Mouse (Mus musculus) hindlimb bud, embryonic 11.5 days (tissue): ENCODE measurements around the gene 1700109H08Rik.
A peak's percentile ranks its signal among the peaks of the same experiment; 100 is the strongest.
"Not testable (repeated sequence)": the region's sequence is repeated elsewhere in the genome, so short reads cannot be mapped to it uniquely, and the experiment has no call there.

Source experiments
- DNase-seq: peaks from one replicate; pipeline ENCODE4 v3.0.0-alpha.2; 2012; ENCODE audit warnings: low read depth, low spot score; ENCODE audit errors: extremely low spot score

1700109H08Rik gene

DNA sequence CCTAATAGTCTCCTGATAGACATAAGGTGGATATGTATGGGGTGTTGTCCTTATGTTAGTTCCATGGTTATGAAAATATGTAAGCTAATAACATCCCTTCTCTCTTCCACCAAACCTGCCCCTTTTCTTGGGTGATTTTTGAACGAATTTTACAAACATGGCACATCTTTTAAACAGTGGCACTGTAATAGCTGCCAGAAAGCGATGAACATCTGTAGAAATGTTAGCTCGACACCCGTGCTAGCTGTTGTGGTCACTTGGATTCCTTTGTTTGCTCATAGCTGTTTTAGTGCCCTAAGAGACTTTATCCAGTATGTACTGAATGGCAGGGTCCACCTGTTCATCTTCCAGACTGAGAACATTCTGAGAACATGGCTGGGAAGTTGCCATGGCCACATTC is at the start of gene 1700109H08Rik:
Gene 1700109H08Rik (plus strand): TSS at position 301 of the 400 bp plus-strand sequence.
- no peak for DNase-seq

DNA sequence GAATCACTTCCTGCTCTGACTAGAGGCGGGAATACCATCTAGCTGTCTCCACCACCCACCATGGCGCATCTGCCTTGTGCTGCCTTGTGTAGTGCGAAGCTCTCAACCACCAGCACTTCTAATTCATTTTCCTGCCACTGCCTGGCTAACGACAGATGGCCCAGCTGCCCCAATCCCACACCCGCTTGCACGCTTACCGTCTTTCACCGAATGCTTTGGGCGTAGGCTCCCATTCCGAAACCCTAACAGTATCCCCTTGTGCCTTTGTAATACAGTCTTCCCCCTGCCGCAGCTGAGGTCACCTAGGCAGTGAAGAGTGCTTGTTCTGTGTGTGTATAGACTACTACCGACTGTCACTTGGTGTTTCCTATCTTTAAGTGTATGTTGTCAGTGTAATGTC is 49.6 kb upstream of the 1700109H08Rik start:
- no peak for DNase-seq

DNA sequence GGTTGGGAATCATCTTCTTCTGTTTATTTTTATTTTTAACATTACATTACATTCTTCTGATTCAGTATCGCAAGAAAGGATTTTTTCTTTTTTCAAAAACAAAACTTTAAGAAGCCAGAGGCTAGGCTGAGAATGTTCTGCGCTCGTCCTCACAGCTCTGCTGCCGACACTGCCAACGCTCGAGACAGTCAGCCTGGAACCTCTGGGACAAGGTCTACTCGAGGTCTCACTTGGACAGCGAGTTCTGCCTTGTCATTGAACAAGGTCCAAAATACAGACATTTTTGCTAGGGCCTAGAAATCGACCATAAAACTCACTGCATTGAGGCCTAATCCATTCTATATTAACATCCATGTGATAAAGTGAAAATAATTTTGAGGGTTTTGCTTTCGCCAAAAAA is 48.5 kb upstream of the 1700109H08Rik start:
- DNase-seq = no peak

DNA sequence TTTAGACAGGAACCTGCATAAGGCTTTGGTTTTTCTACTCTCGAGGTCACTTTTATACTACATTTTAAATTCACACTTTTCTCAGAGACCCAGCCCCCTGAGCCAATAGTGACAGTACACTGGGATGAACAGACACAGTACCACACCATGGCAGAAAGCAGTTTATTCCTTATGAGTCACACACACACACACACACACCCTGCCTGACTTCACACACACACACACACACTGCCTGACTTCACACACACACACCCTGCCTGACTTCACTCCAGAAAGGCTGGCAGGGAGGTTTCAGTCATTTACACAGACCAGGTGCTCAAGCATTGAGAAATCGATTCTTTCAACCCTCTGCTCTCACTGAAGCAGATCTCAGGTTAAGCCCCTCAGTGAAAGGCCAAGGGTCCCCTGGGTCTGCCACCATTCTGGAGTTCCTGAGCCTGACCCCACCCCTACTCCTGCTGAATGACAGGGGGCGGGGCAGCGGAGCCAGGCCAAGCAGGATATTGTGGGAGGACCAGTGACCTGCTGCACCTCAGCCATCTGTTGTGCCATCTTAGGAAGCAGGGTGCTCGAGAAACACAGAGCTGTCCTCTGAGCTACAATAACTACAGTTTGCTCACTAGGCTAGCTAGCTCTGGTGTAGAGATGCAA is 44.2 kb upstream of the 1700109H08Rik start:
- DNase-seq = no peak

DNA sequence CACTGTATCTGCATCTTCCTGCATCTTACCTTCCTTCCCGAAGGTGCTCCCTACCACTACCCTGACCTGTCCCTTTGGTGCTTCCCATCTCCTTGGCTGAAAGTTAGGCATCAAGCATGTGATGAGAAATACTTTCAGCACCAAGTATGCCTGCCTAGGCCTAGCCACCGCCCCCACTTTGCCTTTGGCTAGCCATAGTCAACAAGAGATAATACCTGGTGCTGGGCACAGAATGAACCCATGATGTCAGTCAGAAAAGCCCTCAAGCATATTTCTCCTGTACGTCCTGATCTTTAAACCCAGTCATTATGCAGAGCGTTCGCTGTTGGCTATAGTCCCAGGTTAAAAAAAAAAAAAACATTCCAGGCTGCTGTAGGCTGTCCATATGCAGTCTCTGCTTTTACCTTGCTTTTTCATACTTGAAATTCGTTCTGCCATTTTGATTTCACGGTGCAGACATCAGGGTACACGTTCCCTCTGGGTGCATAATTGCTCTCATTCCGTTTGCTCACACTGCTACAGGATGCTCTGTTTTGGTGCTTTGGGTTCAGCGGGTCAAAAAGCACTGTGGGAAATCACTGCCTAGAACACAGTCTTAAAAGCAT is 41.7 kb upstream of the 1700109H08Rik start:
- no peak for DNase-seq

DNA sequence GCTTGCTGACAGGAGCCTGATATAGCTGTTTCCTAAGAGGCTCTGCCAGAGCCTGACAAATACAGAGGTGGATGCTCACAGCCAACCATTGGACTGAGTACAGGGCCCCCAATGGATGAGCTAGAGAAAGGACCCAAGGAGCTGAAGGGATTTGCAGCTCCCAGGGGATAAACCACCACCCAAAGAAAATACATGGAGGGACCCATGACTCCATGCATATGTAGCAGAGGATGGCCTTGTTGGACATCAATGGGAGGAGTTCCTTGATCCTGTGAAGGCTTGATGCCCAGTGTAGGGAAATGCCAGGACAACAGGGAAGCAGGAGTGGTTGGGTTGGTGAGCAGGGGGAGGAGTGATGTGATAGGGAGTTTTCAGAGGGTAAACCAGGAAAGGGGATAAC is 39.3 kb upstream of the 1700109H08Rik start:
- DNase-seq = not testable (repeated sequence)

DNA sequence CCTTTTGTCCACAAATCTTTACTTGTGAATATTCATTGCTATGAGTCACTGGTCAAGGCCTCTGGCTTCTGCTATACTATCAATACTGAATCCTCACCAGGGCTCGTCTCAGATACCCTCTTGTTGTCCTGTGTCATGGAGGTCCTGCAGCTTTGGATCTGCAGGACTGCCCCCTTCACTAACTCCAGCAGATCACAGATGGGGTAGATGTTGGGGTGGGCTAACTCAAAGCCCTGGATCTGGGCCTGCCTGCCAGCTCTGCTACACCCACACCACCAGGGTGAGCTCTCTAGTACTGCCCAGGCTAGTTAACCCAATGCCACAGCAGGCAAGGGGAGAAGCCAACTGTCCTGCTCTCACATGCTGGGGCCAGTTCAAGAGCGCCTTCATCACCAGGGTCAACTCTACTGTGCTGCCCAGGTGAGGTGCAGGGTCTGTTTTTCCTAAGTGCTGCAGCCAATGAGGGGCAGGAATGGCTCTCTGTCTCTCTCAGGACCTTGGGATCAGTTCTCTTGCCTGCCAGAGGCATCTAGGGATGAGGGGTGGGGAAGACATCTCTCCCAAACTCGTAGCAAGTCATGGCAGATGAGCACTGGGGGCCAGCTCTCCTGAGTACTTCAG is 34.7 kb upstream of the 1700109H08Rik start:
- DNase-seq = no peak

DNA sequence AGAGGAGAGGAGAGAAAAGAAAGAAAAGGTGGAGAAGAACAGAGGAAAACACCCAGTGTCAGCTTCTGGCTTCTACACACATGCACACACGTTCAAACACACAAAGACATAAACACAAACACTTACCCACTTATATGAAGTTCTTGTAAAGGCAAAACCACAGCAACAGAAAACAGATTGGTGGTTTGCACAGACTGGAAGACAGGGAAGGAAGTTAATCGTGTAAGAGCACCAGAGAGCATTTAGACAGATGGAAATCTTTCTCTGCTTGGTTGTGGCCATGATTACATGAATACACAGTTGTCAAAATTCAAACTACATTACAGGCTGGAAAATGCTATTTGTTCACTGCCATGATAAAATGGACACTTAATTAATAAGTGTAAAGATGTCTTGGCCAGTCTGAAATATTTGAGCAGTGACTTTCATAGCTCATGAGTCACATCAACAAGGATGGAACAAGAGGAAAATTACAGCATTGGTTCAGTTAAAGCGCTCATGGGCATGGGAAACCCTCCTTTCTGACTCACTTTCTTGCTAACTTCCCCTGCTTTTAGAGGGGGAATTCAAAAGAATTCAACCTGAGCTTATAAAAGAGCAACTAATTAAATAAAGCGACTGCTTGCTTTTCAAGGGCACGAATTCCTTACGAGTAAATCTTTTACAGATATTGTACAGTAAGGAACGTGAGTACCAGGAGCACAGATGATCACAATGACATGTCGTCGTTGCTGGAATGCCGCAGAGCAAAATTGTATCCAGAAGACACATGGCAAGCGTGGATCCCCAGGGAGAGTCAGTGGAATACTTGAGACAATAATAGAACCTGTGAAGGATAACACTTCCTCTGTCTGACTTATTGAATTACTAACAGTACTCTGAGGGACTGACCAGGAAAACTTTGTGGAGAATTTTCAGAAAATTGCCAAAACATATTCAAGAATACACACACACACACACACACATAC is 32.6 kb upstream of the 1700109H08Rik start:
- DNase-seq = no peak

DNA sequence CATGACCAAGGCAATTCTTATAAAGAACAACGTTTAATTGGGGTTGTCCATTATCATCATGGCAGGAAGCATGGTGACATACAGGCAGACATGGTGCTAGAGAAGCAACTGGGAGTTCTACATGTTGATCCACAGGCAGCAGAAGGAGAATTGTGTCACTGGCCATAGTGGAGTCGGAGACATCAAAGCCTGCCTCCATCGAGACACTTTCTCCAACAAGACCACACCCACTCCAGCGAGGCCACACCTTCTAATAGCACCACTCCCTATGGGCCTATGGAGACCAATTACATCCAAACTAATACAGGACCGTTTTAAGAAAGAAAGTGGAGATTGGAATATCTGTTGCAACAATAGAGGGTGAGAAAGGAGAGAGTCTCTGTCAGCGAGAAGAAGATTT is 29.5 kb upstream of the 1700109H08Rik start:
- no peak for DNase-seq

DNA sequence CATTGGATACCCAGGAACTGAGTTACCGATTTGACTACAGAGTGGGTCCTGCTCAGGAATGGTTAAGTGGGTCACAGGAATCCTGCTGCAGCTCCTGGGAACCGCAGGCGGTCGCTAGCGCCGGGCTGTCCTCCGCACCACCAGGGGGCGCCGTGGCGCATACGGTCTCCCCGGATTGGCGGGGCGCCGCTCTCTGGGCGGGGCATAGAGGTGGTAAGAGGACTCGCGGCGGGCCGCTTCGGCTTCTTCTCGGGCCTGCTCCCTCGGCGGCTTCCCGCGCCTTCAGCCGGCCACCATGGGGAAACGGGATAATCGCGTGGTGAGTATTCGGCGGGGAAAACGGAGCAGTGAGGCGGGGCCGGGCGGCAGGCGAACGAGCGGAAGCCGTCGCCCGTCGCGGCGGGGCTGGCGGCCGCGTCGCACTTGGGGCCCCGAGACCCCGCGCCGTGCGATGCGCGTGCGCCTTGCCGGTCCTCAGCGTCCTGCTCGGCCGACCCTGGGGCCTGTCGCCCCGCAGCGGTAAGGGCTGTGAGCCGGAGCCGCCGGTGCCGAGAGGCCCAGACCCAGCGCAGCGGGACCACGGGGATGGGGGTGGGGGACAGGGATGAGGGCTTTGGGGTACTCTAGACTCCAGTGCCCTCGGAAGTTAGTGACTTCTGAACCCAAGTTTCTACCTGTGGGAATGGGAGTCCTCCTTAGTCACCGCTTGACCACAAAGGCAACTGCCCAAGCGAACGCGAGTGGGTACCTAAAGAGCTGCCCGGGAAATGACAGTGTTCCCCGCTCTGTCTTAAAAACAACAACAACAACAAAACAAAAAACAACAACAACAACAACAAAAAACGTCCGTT is 27.5 kb upstream of the 1700109H08Rik start, which contains the start of gene Fam133b:
Gene Fam133b (plus strand): TSS at position 205 of the 851 bp plus-strand sequence.
- peak; percentile 73 for DNase-seq

DNA sequence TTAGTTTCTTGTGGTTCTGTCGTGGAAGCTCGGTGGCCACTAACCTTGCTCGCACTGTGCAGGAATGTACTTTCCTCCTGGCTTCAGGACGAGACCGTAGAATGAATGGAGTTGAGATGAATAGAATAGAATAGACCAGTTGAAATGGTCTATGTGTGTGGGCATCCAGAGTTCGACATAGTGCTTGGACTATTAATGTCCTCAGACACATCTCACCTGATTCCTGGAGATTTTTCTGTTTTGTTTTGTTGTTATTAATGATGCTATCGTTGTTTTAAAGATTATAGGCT is 26.9 kb upstream of the 1700109H08Rik start:
- DNase-seq = no peak

DNA sequence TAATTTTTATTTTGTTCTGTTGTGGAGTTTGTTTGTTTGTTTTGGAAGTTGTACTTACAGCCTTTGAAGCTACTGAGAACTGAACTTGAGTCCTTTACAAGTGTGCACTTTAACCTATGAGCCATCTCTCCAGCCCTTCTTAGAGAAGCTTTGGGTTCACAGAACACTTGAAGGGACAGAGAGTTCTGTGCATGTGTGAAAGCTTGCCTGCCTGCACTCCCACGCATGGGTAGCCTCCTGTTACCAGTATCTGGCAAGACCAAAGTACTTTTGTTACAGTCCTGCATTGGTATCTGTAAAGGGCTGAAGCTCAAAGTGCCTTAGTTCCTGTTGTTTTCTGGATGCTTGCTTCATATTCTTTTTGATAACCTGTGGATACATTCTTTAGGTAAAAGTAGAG is 25.1 kb upstream of the 1700109H08Rik start:
- DNase-seq = no peak

DNA sequence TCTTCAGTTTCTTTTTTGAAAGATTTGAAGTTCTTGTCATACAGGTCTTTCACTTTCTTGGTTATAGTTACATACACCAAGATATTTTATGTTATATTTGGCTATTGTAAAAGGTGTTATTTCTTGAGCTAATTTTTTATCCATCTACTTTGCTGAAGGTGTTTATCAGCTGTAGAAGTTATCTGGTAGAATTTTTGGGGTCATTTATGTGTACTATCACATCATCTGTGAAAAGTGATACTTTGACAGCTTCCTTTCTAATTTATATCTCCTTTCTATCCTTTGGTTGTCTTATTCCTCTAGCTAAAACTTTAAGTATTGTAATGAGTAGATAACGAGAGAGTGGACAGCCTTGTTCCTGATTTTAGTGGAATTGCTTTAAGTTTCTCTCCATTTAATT is 19.9 kb upstream of the 1700109H08Rik start:
- no peak for DNase-seq

DNA sequence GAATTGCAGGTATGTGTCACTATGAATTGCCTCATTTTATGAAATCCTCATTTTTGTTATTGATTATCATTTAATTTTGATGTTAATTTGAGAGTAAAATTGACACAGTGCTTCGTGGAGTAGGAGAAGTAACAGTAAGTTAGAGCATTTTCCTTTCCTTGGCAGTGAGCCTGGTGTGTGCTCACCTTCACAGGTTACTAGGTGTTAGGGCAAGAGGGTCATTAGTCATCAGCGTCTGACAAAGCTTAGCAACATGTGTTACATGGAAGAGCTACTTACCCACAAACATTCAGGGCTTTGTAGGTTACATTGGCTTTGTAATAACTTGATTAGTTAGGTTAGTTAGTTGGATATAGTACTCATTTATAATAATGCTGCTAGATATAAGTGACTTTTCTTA is 17.2 kb upstream of the 1700109H08Rik start:
- no peak for DNase-seq

DNA sequence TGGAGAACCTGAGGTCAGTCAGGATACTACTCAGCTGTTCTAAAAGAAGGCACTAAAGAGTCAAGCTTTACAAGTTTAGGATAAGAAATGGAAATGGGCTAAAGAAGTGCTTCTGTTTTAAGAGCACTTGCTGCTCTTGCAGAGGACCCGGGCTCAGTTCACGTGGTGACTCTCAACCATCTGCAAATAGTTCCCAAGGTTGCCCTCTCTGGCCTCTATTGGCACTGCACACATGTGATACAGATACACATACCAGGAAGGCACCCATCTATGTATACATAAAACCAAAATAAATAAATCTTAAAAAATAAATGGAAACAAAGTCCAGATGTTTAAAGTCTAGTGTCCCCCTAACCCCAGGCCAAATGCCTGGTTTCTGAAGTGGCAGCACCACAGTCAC is 3.5 kb downstream of the 1700109H08Rik start:
- DNase-seq = no peak

DNA sequence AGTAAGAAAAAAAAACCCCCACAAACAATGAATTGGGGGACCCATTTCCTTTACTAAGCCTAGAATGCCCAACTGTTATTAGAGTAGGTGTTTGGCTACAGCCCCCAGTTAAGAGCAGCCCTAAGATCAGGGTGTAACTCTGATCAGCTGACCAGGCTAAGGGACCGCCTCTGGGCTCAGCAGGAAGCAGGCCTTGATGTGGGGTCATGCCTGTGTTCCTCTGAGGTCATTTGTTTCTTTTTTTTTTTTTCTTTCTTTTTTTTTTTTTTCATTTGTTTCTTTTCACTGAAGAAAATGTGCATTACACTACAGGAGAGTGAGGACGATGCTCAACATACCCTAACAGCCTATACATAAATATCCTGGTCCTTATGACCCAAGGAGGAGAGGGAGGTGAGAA is 6.6 kb downstream of the 1700109H08Rik start:
- no peak for DNase-seq

DNA sequence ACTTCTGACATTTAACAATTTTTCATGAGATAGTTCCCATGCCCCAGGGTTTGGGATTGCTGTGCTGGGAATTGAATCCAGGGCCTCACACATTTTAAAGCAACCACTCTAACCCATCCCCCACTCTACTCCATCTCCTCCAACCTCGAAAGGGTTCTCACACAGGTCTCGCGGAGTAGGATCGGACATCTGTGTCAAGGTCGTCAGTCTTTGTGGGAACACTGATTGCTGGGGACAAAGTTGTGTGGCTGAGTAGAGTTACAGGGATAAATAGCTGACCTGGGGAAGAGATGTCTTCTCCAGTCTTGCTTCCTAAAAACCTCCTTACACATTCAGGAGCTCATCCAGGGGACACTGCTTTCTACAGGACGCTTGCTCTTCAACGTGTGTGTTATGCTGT is 7.7 kb downstream of the 1700109H08Rik start:
- no peak for DNase-seq

DNA sequence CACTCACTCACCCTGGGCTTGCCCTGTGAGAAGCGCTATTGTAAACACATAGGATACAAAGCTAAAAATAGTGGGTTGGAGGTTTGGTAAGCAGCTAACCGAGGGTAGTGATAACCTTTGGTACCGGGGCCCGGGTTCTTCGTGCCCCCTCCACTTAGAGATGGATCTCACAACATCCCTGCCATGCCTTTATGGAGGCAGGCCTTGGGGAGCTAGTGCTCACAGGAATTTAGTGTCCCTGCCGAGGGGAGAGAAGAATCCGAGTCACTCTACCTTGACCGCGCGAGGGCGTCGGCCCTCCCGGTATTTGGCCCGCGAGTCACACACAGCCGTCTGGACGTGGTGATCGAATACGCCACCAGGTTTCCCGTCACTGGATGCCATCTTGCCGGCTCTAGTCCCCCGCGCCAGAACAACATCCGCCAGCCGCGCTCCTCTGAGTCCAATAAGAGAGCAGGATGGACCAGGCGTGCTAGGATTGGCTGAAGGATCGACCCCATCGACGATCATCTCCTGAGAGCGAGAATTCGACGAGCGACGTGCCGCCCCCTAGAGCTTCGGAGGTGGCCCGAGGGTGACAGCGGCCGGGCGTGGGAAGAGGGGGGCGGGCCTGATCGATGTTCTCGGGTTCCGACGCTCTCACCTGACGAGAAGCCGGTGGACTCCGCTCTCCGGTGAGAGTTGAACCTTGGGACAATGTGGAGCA is 24.5 kb downstream of the 1700109H08Rik start, which contains the start of gene Pex1:
Gene Pex1 (plus strand): TSS at position 374 of the 706 bp plus-strand sequence.
- peak; percentile 89 for DNase-seq

DNA sequence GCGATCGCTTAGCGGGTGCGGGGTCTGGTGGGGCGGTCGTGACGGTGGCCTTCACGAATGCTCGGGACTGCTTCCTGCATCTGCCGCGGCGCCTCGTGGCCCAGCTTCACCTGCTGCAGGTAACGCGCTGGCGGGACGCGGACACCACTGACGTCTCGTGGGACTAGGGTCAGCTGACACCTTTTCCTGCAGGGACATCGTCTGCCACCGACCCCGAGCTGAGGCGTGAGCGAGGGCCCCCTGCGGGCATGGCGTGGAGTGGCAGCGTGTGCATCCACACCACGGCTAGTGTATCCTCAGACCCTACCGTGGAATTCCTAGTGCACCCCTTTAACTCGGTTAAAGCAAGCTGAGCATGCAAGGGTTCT is 25.0 kb downstream of the 1700109H08Rik start, which contains the start of gene Rbm48:
Gene Rbm48 (minus strand): TSS at position 187 of the 368 bp plus-strand sequence.
- no peak for DNase-seq

DNA sequence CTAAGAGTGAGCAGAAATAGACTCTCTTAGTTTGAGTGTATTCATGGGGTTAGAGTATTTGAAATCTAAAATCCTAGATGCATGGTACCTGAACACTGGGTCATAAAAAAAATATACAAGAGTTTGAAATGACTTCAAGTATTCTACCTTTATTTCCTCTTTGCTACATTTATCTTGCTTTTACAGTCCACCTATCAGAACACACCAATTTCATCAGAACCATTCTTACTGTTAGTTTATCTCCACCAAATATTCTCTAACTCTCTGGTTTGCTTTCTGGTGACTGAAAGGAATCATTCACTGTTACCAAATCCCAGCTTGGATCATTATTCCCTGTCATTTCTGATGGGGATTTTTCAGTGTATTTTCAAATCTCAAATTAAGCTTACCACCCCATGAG is 25.8 kb downstream of the 1700109H08Rik start:
- DNase-seq = no peak
